Mouse (Mus musculus) liver, embryonic 14.5 days (tissue): ENCODE results near the gene Mgat1.

Experiments
- CTCF ChIP-seq: IDR thresholded peaks from 2 replicates; pipeline ENCODE4 v1.5.1; 2016; ENCODE audit warnings: antibody characterized with exemption, low read depth, control low read depth
- EP300 ChIP-seq: IDR thresholded peaks from 2 replicates; pipeline ENCODE4 v1.6.1; 2016; ENCODE audit warnings: antibody characterized with exemption, low read depth

GRCm38 (mm10) chr11:49207495-49207894 is 36.5 kb upstream of the Mgat1 start:
- no peak for TF ChIP-seq CTCF
- TF ChIP-seq EP300 = no peak
